Mouse (Mus musculus) urinary bladder, postnatal 10 days (tissue): Measurements from ENCODE around the gene Sass6.
"Not testable (repeated sequence)": the region's sequence is repeated elsewhere in the genome, so short reads cannot be mapped to it uniquely, and the experiment has no call there.

ENCODE experiments used
- DNase-seq: peaks from one replicate; pipeline ENCODE4 v3.0.0; 2022; ENCODE audit warnings: low spot score

The Sass6 gene

GRCm38 (mm10) chr3:116632971-116633370 is 38.2 kb downstream of the Sass6 start:
- no peak for DNase-seq

GRCm38 (mm10) chr3:116634091-116634490 is 39.3 kb downstream of the Sass6 start:
- DNase-seq, result no peak

- no peak for DNase-seq
These were observed 40.1 kb downstream of the Sass6 start for GRCm38 (mm10) chr3:116634853-116635252.

- DNase-seq, result no peak
These were observed 41.0 kb downstream of the Sass6 start for GRCm38 (mm10) chr3:116635799-116636198.

- DNase-seq, result no peak
These were observed 43.1 kb downstream of the Sass6 start for GRCm38 (mm10) chr3:116637693-116638476.

- no peak for DNase-seq
These were observed 43.8 kb downstream of the Sass6 start for GRCm38 (mm10) chr3:116638572-116638971.

GRCm38 (mm10) chr3:116640024-116640423 is 45.2 kb downstream of the Sass6 start:
- no peak for DNase-seq

GRCm38 (mm10) chr3:116641811-116642371 is 47.1 kb downstream of the Sass6 start:
- DNase-seq, result no peak

- no peak for DNase-seq
These were observed 47.6 kb downstream of the Sass6 start for GRCm38 (mm10) chr3:116642373-116642772.

GRCm38 (mm10) chr3:116646387-116646786 is 51.6 kb downstream of the Sass6 start:
- DNase-seq, result no peak

GRCm38 (mm10) chr3:116648805-116649204 is 54.0 kb downstream of the Sass6 start:
- no peak for DNase-seq

GRCm38 (mm10) chr3:116650698-116651097 is 55.9 kb downstream of the Sass6 start:
- DNase-seq, result no peak

GRCm38 (mm10) chr3:116652033-116652446 is 57.3 kb downstream of the Sass6 start:
- no peak for DNase-seq

GRCm38 (mm10) chr3:116653278-116653945 is 58.6 kb downstream of the Sass6 start:
- DNase-seq, result no peak

- not testable (repeated sequence) for DNase-seq
These were observed 59.3 kb downstream of the Sass6 start for GRCm38 (mm10) chr3:116654051-116654450.

GRCm38 (mm10) chr3:116656184-116656965 is 61.6 kb downstream of the Sass6 start:
- DNase-seq, result no peak

GRCm38 (mm10) chr3:116658928-116659565 is 64.3 kb downstream of the Sass6 start:
- no peak for DNase-seq

GRCm38 (mm10) chr3:116659856-116660430 is 65.2 kb downstream of the Sass6 start:
- DNase-seq, result no peak

GRCm38 (mm10) chr3:116661288-116661869 is 66.6 kb downstream of the Sass6 start:
- no peak for DNase-seq

GRCm38 (mm10) chr3:116661870-116662414 is 67.2 kb downstream of the Sass6 start:
- no peak for DNase-seq

GRCm38 (mm10) chr3:116662463-116662863 is 67.7 kb downstream of the Sass6 start, which contains the start of gene Mfsd14a:
Mfsd14a (minus strand) TSS chr3:116662677.
- DNase-seq, result peak; percentile 98
